Mouse (Mus musculus): ENCODE measurements around the gene Zmiz1.

DNA sequence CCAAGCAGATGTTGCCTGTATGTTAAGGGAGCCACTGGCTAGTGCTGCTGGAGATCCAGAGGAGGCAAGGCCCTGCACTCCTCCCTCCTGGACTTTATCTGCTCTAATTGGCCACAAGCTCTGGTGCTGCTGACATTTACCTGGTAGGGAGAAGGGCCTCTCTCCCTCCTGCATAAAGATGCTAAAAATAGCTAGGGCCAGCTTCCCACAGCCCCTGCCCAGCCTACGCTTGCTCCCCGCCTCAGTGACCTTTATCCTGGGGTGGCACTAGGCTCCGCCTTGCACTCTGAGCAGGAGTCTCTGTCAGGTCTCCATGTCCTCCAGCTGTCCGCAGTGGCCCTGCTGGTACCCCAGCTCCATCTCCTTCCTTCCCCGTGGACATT, 49.8 kb downstream of the Zmiz1 start:
- TF ChIP-seq POLR2A (IDR thresholded peaks at IDR 0.05; ENCODE audit: insufficient read depth, low read length) = no peak
- TF ChIP-seq CTCF (IDR thresholded peaks at IDR 0.05; ENCODE audit: low read depth, low read length) = no peak
